Mouse (Mus musculus) mouse trophoblast stem cell (cell line): ENCODE data around the gene Bola3.

Source experiments
- in situ Hi-C, 2 experiments: fragments of 300-500 bp; cut with MseI, MboI; formaldehyde crosslinking; loops; 2 replicates in 1 of 2; 3 replicates in 1 of 2; pipeline ENCODE4 v1.15.1; 2025

The Bola3 gene

GRCm38 (mm10) chr6:83347916-83348315 is 1.0 kb upstream of the Bola3 start:
- in situ Hi-C loops = no loop called here

- in situ Hi-C loops = no loop called here
Observed at GRCm38 (mm10) chr6:83349274-83349958, 469 bp downstream of the Bola3 start.

GRCm38 (mm10) chr6:83350172-83350571 is 1.2 kb downstream of the Bola3 start:
- in situ Hi-C loops = no loop called here

- in situ Hi-C loops = no loop called here
Observed at GRCm38 (mm10) chr6:83350851-83351405, 2.0 kb downstream of the Bola3 start.

- in situ Hi-C loops = no loop called here
Observed at GRCm38 (mm10) chr6:83351490-83352160, 2.7 kb downstream of the Bola3 start.

GRCm38 (mm10) chr6:83352666-83353410 is 3.9 kb downstream of the Bola3 start:
- in situ Hi-C loops = no loop called here

- in situ Hi-C loops = loop anchor here (5.0 kb wide), 1 partner anchor 157 kb away; no protein-coding TSS in a partner anchor
Observed at GRCm38 (mm10) chr6:83354856-83355781, 6.2 kb downstream of the Bola3 start.

- in situ Hi-C loops = loop anchor here (5.0 kb wide), 1 partner anchor 156 kb away; no protein-coding TSS in a partner anchor
Observed at GRCm38 (mm10) chr6:83356569-83357138, 7.7 kb downstream of the Bola3 start.

GRCm38 (mm10) chr6:83357436-83357835 is 8.5 kb downstream of the Bola3 start:
- in situ Hi-C loops = loop anchor here (5.0 kb wide), 1 partner anchor 155 kb away; no protein-coding TSS in a partner anchor

- in situ Hi-C loops = no loop called here
Observed at GRCm38 (mm10) chr6:83361523-83362248, 12.7 kb downstream of the Bola3 start.

- in situ Hi-C loops = no loop called here
Observed at GRCm38 (mm10) chr6:83363075-83363474, 14.1 kb downstream of the Bola3 start.

GRCm38 (mm10) chr6:83370316-83370965 is 21.5 kb downstream of the Bola3 start:
- in situ Hi-C loops = no loop called here

- in situ Hi-C loops = no loop called here
Observed at GRCm38 (mm10) chr6:83371350-83371749, 22.4 kb downstream of the Bola3 start.

- in situ Hi-C loops = no loop called here
Observed at GRCm38 (mm10) chr6:83373704-83374300, 24.9 kb downstream of the Bola3 start.

GRCm38 (mm10) chr6:83381510-83382491 is 32.9 kb downstream of the Bola3 start:
- in situ Hi-C loops = no loop called here

- in situ Hi-C loops = no loop called here
Observed at GRCm38 (mm10) chr6:83385569-83386090, 36.7 kb downstream of the Bola3 start.

GRCm38 (mm10) chr6:83392166-83392780 is 43.3 kb downstream of the Bola3 start:
- in situ Hi-C loops = no loop called here
